Mouse (Mus musculus): ENCODE results near the gene Ces2g. TPM values are rescaled to one million over a fixed set of nuclear protein-coding genes. Genes with fewer than 3 reads are reported as not detected.

The Ces2g gene
- 26.0 and 32.8 TPM in 2 replicates for polyA plus RNA-seq (2012; rRNA removed)

DNA sequence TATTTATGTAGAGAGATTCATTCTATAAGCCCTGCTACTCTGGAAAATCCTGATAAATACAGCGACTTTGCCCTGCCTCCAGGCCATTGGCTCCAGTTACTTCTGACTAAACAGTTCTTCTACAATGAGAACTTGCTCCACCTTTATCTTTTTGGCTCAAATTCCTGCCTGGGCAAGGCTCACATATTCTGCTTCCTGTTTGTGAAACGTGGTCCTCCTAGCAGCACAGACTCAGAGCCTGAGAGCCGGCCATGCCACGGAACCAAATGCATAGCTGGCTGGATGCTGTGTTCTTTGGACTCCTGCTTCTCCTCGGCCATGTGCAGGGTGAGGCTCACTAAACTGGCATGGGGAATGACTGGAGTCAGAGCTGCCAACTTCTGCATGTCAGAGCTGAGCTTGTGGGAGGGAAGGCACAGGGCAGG lies at the start of gene Ces2g:
Gene Ces2g (plus strand): TSS at position 182 of the 425 bp plus-strand sequence.
- DNase-seq (ENCODE audit: low spot score) = no peak

DNA sequence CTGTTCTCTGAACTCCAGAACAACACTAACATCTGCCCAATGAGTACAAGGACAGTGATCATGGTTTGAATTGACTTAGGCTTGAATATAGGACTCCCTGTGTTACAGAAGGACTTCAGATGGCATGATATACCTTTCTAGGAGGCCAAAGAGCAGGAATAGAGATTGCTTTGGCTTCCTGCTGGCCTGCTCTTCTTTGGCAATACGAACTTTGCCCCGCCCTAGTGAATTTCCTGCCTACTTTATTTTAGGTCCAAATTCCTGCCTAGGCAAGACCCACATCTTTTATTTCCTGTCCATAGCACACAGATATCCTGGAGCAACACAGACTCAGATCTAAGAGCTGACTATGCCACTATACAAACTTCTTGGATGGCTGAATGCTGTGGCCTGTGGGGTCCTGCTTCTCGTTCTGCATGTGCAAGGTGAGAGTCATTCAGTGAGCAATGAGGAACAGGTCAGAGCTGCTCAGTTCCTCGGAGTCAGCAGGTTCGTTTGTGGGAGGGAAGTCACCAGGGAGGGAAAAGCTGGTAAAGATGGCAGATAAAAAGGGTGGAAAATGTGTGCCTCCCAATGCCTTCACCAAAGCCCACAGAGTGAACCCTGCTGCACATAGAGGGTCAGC lies 35.4 kb upstream of the Ces2g start, which contains the start of gene Ces2e:
Gene Ces2e (plus strand): TSS at position 289 of the 625 bp plus-strand sequence.
- DNase-seq (ENCODE audit: low spot score) = no peak

DNA sequence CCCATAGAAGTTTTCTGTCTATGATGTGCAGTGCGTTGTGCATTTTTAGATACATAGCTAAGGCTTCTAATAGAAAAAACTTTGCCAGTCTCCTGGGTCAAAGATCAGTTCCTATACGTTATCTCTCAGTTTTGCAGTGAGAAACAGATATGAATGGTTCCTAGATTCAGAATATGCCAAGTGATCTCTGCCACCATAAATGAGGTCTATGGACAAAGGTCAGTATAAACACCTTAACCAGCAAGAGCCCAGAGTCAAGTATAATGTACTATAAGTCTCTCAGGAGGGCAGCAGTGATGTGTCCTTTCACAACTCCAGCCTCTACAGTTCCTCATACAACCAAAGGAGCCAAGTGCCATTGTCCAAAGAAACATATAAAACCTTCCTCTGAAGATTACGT lies 34.2 kb upstream of the Ces2g start:
- DNase-seq (ENCODE audit: low spot score) = no peak

DNA sequence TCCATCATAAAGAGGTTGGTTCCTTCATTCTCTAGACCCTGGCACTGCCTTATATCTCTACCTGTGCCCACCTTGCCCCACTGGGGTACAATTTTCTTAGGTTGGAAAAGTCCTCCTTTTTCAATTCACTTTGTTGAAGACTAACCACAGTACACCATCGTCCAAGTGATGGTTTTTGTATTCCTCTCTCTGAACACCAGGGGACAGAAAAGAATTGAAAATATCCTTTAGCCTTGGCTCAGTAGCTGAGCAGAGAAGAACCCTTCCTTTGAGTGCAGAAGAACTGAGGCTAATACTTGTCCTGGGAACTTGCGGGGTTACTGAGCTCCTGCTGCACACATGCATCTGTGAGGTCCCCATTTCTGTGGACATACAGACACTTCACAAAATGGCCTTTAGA lies 16.9 kb upstream of the Ces2g start:
- no peak for DNase-seq (ENCODE audit: low spot score)

DNA sequence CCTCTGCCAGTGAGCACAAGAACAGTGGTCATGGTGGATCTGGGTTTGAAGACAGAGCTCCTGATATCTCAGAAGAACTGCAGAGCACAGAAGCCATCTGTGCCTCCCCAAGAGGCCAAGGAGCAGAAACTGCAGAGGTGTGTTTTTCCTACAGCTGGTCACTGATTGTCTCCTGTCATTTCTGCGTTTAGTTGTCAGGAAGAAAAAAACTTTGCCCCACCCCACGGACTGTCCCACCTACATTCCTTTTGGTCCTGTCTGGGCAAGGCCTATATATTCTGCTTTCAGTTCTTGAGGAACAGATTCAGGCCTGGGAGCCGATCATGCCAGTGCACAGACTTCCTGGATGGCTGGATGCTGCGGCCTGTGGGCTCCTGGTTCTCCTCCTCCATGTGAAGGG lies 14.5 kb upstream of the Ces2g start, which contains the start of gene Ces2f:
Gene Ces2f (plus strand): TSS at position 301 of the 400 bp plus-strand sequence.
- no peak for DNase-seq (ENCODE audit: low spot score)

DNA sequence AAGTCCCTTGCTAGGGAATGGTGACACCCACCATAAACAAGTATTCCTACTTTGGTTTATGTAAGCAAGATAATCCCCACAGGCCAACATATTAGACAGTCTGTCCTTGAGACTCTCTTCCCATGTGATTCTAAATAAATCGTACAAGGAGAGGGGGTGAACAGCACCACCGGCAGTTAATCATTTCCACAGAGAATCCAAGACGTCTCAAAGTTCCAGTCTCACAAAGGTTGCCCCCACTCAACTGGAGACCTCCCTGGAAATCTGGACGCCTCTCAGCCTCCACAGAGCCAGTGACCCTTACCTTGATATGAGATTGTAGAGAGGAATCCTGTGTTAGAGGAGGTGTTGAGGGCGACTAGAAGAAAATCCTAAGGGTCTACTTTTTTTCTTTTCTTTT lies 12.5 kb upstream of the Ces2g start:
- DNase-seq (ENCODE audit: low spot score) = no peak

DNA sequence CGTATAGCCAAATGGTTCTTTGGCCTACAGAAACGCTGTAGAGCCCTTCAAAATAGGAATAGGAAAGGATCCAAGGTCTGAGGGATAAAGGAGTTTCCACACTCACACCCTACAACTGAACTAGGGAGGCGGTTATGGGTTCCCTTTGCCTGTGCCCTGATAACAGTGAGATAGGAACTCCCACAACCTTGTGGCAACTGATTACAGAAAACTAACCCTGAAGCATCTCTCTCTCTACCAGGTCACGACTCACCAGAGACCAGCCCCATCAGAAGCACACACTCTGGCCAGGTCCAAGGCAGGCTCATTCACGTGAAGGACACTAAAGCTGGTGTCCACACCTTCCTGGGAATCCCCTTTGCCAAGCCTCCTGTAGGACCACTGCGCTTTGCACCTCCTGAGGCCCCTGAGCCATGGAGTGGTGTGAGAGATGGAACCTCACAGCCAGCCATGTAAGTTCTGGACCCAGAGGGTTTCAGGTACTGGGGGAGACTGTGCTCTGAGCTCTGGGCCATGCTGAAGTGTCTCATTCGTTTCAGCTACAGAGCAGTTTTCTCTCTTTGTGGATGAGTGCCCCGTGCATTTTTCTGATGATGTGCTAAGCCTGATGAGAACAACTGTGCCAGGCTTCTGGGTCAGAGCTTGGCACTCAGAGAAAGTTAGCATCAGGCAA lies 847 bp downstream of the Ces2g start:
- DNase-seq (ENCODE audit: low spot score) = no peak

DNA sequence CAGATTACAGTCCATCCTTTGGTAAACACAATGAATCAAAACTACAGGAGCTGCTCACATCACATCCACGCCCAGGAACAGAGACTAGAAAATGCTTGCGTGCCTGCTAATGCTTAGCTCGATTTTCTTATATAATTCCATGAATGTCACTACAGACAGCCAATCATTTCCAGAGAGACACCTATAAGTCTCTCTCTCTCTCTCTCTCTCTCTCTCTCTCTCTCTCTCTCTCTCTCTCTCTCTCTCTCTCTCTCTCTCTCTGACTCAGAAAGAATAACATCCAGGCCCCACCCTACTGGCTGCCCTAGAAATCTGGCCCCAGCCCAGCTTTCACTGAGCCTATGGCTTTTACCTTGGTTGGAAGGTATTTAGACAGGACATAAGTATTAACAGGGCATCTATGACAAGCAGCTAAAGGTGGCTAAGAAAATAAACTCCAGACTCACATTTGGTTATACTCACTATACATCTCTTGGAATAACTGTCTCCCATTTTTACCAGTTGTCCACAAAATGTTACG lies 1.9 kb downstream of the Ces2g start:
- no peak for DNase-seq (ENCODE audit: low spot score)

DNA sequence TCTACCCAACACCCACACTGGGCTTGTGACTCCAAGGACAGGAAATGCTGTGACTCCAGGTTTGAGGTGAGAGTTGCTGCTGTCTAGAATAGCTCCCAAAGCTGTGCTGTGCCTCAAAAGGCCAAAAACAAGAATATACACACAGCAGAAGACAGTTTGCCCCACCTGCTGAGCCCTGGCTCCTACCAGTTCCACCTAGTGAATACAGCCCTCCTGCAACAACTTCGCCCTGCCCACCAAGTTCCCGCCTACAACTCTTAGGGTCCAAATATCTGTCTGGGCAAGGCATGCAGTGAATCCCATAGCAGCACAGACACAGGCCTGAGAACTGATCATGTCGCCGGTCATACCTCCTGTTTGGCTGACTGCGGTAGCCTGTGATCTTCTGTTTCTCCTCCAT lies 22.6 kb downstream of the Ces2g start:
- no peak for DNase-seq (ENCODE audit: low spot score)

DNA sequence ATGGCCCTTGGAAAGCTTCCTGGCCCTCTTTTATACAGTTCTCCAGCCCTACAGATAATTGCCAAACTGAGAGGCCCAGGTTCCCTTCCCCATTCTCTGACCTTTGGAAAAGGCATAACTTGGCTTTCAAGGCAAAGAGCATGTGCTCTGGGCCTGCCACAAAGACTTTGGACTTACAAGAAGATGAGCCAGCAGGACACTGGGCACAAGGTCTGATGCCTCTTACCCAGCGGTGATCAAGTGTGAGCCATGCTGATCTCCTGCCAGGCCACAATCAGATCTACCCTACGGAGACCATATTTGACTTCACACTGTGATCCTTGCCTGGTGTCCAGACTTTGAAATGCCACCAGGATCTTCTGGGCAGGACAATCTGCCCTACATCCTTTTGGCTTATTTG lies 23.4 kb downstream of the Ces2g start:
- DNase-seq (ENCODE audit: low spot score) = no peak

DNA sequence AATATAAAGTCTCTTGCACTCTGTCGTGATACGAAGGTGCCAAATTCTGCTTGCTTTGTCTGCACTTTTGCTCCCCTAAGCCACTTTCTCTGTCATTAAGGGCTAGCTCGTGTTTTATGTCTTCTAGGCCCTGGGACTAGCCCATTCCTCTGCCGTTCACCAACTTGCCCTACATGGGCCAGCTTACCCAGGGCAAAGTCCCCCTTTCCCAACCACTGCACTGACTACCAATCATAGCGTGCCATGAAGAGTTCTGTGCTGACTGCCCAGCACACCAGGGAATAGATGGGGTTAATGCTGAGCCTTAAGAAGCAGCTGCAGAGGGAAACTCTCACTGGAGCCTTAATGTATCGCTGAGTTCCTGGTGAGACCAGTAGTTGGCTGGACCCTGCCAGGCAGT lies 36.7 kb downstream of the Ces2g start:
- DNase-seq (ENCODE audit: low spot score) = no peak

DNA sequence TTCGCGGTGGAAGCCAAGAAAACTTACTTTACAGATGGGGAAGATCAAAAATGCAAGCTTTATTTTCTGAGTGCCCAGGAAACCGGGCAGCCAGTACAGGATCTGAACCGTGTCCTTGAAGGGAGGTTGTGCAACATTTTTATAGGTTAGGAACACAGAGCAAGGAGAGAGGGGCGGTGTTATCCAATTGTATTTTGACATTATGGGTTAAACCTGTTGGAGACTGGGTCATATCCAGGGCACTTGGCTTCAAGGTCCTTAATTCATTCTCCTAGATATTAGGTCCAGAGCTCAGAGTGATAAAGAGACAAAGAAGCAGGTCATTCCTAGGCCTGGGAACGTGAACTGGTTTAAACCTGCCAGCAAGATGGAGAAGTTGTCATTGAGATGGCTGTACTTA lies 37.7 kb downstream of the Ces2g start:
- no peak for DNase-seq (ENCODE audit: low spot score)

DNA sequence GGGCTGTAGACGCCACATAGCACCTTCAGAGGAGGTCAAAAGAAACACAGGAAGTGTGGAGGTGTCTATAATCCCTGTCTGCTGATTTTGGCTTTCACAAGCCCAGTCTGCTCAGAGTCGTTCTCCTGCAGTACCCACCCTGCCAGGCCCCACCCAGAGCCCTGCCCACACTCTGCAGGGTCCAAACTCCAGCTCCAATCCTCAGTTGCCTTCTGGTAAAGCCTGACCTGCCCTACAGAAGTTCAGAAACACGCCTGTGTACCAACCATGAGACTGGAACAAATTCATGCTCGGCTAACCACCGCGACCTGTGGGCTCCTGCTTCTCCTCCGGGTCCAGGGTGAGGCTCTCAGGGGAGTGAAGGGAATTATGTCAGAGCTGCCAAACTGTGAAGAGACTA lies 39.1 kb downstream of the Ces2g start, which contains the start of gene Ces2h:
Gene Ces2h (plus strand): TSS at position 268 of the 400 bp plus-strand sequence.
- DNase-seq (ENCODE audit: low spot score) = no peak

DNA sequence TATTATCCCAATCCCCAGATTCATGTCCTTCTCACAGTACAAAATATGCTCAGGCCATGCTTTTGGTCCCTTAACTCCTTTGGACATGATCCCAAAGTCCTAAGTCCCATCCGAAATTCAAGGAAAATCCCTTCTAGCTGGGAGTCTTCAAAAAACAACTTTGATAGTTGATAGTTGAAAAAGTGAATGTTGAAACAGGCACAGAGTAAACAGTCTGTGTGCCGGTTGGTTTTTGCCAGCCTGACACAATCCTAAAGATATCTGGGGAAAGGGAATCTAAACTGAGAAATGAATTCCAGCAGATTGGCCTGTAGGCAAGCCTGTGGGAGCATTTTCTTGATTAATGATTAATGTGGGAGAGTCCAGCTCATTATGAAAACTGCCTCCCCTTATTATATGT lies 48.5 kb downstream of the Ces2g start:
- DNase-seq (ENCODE audit: low spot score) = no peak

DNA sequence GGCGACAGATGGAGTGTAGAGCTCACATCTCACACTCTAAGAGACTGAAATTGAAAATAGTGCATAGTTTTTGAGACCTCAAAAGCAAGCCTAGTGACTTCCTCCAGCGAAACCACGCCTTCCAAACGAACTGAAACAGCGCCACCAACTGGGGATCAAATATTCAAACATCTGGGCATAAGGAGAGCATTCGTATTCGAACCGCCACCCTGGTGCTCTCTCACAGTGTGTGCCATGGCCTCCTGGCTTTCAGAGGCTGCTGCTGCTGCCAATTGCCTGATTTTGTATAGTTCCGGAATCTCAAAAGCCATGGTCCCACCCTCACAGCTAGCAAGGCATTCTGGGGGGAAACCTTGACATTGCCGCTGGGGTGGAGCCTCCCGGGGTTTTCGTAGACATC lies 49.6 kb downstream of the Ces2g start:
- DNase-seq (ENCODE audit: low spot score) = no peak

DNA sequence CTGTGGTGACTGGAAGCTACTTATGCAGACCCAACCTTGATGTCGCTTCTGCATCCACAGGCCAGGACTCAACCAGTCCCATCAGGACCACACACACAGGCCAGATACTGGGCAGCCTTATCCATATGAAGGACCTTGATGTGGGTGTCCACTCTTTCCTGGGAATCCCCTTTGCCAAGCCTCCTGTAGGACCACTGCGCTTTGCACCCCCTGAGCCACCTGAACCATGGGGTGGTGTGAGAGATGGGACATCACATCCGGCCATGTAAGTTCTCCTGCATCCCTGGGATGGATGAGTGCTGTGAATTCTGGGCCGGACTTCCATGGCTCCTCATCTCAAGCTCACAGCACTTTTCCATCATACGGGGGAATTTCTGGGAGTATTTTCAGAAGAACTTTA lies 52.9 kb downstream of the Ces2g start:
- DNase-seq (ENCODE audit: low spot score) = no peak

Other genes with a start within 250 kb of the Ces2g start
- 0.09 and 0.11 TPM in 2 replicates for gene Ces2a, start 227.7 kb upstream of the Ces2g start, polyA plus RNA-seq (2012; rRNA removed)
- gene Ces2b, start 130.1 kb upstream of the Ces2g start, polyA plus RNA-seq (2012; rRNA removed) = 4.1 and 4.6 TPM in 2 replicates
- 0.22 and 0.41 TPM in 2 replicates for gene Ces2c, start 114.7 kb upstream of the Ces2g start, polyA plus RNA-seq (2012; rRNA removed)
- 3.8 and 4.0 TPM in 2 replicates for gene Ces2e, start 35.5 kb upstream of the Ces2g start, polyA plus RNA-seq (2012; rRNA removed)
- 2.2 and 2.5 TPM in 2 replicates for gene Ces2f, start 14.4 kb upstream of the Ces2g start, polyA plus RNA-seq (2012; rRNA removed)
- gene Ces2h, start 39.1 kb downstream of the Ces2g start, polyA plus RNA-seq (2012; rRNA removed) = not detected in 2 replicates
- gene Ces3a, start 86.9 kb downstream of the Ces2g start, polyA plus RNA-seq (2012; rRNA removed) = 0.04 TPM in 1 of 2 replicates, not detected in the other
- gene Ces3b, start 122.0 kb downstream of the Ces2g start, polyA plus RNA-seq (2012; rRNA removed) = not detected in 2 replicates
- not detected in 2 replicates for gene Ces4a, start 170.1 kb downstream of the Ces2g start, polyA plus RNA-seq (2012; rRNA removed)
- gene Cbfb, start 209.0 kb downstream of the Ces2g start, polyA plus RNA-seq (2012; rRNA removed) = 28.0 and 30.1 TPM in 2 replicates

Measured in urinary bladder, adult 2 months (tissue).